Mouse (Mus musculus) heart, adult 2 months (tissue): ENCODE results near the gene Cracr2a.

Experiments used
- CTCF ChIP-seq: fragments of 200-600 bp; IDR thresholded peaks from 2 replicates; pipeline ENCODE4 v1.8.1; 2022; ENCODE audit warnings: antibody characterized with exemption, mild to moderate bottlenecking, moderate library complexity
- EP300 ChIP-seq: fragments of 200-500 bp; IDR thresholded peaks from 2 replicates; pipeline ENCODE4 v1.6.1; 2011; ENCODE audit warnings: low read depth, low read length, control low read depth; ENCODE audit not compliant: insufficient read depth

DNA sequence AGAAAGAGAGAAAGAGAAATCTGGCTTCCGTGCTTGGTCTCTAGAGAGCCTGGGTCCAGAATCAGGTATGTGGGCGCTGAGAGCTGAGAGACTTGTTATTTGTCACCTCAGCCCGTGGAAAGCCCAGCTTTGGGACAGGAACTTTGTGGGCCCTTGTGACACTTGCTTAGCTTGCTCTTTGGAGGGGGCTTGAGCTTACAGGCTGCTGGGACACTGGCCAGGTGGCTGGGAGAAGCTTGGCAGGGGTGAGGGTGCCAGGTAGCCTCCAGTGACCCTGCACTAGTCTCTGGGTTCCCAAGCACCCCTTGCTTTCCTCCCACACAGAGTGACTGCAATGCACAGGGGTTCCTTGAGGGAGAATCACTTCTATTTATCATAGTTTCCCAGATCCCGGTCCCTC lies 2.4 kb downstream of the Cracr2a start:
- TF ChIP-seq CTCF (no peak), EP300 (no peak)
